Mouse (Mus musculus): ENCODE measurements at regions not wholly inside any gene's neighbourhood (a gene's known extent, or its start where the extent isn't known, plus 50 kb on each side); places are given as distances from the start of the nearest gene placed in this dataset.

- TF ChIP-seq POLR2A (IDR thresholded peaks at IDR 0.05; ENCODE audit: low read depth, low read length): no peak
- TF ChIP-seq CTCF (IDR thresholded peaks at IDR 0.05; ENCODE audit: extremely low read depth, insufficient read depth, insufficient read length, insufficient replicate concordance): no peak
These were observed 99.6 kb upstream of the Lrig3 start for GRCm38 (mm10) chr10:125866346-125866745.

Measured in spleen, adult 2 months (tissue).